Mouse (Mus musculus): Measurements from ENCODE around the gene Srgap2. TPM values are rescaled to one million over a fixed set of nuclear protein-coding genes. Genes with fewer than 3 reads are reported as not detected.
"Not testable (repeated sequence)": the region's sequence is repeated elsewhere in the genome, so short reads cannot be mapped to it uniquely, and the experiment has no call there.

Srgap2 gene
- 100 to 1,000 TPM; 116 to 117 TPM for total RNA-seq (2021)
- long read RNA-seq, experiment 1, partial matches to known transcripts: 22 of 27 reads
- long read RNA-seq, experiment 1, other reads (novel, unspliced or antisense): 3 of 27 reads
- long read RNA-seq, experiment 2, full-length matches to known transcripts: 3 of 37 reads
- long read RNA-seq, experiment 2, partial matches to known transcripts: 19 of 37 reads
- long read RNA-seq, experiment 2, other reads (novel, unspliced or antisense): 15 of 37 reads

DNA sequence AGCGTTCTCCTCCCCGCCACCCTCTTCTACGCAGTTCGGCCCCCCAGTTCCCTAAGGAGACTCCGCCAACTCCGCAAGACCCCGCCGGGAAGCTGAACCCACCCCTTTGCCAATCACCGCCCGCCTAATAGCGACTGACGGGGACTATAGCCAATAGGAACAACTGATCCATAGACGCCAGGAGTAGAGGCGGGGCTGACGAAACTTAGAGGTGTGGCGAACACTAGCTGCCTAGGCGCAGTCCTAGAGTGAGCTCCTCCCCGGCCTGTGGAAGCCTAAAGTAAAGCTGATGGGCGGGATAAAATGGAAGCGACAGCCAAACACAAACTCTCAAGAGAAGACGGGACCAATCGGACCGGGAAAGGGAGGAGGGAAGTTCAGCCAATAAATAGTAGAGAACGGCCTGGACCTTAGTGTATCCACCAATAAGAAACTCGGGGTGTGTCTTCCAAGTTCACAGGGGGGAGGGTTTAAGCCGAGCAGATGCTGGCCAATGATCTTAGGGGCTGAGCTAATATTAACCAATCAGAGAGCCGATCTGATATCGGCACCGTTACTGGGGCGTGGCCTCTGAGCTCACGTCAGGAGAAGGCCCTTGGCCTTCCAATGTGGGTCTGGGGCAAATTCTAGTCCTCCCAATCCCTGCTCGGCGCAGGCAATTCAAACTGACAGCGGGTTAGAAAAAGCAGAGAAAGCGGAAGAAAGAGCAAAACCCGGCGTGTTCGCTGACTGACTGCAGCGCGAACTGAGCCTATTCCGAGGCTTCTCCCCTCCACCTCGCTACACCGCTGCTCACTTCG, at the start of gene Srgap2, which contains the start of gene Fam72a:
Gene Srgap2 (minus strand): TSS at position 72 of the 800 bp plus-strand sequence.
Gene Fam72a (plus strand): TSS at position 623 of the 800 bp plus-strand sequence.
- peak; percentile 99 for DNase-seq (ENCODE audit: low spot score in 2 of 2)

DNA sequence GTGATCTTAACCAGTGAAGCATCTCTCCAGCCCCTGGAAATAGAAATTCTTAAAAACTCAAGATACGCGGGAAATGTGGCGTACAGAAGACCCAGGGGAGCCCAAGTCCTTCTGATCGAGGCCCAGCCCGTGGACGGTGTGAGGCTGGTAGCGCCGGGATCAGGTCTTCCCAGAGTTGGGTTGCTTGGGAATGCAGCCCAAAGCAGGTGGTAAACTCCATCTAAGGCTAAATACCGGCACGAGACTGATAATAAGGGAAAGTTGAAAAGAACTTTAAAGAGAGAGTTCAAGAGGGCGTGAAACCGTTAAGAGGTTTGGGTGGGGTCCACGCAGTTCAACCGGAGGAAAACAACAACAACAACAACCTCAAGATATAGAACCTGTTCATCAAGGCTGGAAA, 46.6 kb upstream of the Srgap2 start:
- DNase-seq (ENCODE audit: low spot score in 2 of 2): no peak

DNA sequence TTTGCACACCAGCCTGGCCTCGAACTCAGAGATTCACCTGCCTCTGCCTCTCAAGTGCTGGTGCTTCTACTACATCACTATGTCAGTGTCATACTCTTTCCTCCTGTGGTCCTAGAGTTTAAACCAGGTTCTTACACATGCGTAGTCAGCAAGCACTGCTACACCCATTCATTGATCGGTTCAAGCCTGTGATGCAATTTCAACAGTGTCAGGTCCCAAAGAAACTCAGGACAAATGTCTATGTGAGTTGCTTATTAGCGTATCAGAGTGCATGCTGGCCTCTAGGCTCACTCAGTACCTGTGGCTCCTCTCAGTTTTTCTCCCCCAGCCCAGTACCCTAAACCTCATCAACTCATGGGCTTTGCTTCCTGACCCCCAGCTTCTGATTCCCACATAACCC, 43.2 kb upstream of the Srgap2 start:
- no peak for DNase-seq (ENCODE audit: low spot score in 2 of 2)

DNA sequence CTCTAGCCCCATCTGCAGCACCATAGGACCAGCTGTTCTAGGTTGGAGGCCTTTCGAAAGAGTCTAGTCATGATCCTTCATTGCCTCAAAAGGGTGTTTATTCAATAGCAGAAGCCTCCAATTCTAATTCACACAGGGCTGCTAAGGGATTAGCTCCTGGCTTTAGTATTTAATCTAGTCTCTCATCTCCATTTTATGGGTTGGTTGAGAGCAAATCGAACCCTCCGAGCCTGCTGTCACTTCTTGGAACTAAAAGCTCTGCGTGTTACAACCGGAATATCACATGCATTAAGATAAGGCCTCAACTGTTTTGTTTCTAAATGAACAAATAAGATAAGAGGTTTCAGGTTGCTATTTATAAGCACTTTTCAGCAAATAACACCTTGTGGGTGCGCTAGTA, 42.6 kb upstream of the Srgap2 start:
- no peak for DNase-seq (ENCODE audit: low spot score in 2 of 2)

DNA sequence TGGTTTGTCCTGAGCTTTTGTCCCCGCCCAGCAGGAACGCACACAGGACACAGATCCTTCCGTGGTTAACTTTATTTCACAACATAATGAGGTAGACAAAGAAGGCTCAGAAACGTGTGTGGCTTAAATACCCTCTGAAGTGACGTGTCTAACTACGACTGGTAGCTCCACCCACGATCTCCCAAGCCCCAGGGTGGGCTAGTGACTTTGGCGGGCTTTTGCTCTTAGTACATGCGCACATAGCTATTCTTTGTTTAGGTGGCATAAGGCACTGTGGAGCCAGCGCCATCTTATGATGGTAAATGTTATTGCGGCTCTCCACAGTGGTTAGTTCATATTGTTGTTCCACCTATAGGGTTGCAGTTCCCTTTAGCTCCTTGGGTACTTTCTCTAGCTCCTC, 38.9 kb upstream of the Srgap2 start:
- not testable (repeated sequence) for DNase-seq (ENCODE audit: low spot score in 2 of 2)

DNA sequence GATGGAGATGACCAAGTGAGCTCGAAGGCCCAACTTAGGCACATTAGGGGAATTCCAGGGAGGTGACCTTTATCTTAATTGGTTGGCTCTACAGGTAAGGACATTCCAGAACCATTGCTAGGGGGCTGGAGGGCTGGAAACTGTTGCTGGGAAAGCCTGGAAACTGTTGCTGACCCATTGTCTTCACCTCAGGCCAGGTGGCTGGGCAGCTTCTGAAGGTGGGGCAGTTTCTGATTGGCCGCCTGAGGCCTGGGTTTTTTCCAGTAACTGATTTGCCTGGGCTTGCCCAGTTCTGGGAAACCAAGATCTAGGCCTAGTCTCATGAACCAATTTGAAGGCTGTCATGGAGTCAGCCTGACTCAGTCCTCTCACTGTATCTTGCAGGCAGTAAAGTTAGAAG, 34.9 kb upstream of the Srgap2 start:
- DNase-seq (ENCODE audit: low spot score in 2 of 2): no peak

DNA sequence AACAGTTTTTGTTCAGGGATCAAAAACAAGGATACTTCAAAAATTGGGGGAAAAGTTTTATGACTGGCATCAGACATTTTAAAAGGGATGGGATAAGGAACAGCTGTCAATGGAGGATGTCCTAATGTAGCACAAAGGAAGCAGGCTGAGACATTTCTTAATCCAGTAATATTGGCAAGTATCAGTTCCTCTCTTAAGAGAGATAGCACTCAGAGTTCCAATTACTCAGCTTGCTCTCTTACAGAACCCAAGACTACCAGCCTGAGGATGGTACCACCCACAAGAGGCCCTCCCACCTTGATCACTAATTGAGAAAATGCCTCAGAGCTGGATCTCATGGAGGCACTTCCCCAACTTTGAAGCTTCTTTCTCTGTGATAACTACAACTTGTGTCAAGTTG, 33.3 kb upstream of the Srgap2 start:
- no peak for DNase-seq (ENCODE audit: low spot score in 2 of 2)

DNA sequence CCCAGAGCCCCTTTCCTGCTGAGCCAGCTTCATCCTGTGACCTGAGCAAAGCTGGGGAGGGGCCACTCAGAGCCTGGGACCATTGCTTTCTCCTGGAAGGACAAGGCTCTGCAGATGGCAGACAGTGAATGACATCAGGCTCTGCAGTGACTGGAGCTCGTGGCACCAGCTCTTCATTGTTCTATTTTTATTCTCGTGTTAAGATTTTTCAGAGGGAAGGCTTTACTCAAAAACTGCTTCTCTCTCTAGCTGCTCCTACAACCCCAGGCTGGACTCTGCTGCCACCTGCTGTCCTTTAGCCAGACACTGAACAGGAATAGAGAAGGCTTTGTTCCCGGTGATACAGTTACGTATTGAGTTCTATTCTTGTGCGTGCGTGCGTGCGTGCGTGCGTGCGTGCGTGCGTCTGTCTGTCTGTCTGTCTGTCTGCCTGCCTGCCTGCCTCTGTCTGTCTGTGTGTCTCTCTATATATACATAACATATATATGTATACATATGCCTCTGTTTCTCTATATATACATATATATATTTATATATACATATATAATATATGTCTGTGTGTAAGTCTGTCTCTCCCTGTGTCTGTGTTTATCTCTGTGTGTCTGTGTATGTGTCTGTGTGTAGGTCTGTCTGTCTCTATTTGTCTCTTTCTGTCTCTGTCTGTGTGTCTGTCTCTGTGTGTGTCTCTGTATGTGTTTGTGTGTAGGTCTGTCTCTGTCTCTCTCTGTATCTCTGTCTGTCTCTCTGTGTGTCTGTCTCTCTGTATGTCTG, 28.1 kb upstream of the Srgap2 start:
- DNase-seq (ENCODE audit: low spot score in 2 of 2): peak; percentile 68 to 83

DNA sequence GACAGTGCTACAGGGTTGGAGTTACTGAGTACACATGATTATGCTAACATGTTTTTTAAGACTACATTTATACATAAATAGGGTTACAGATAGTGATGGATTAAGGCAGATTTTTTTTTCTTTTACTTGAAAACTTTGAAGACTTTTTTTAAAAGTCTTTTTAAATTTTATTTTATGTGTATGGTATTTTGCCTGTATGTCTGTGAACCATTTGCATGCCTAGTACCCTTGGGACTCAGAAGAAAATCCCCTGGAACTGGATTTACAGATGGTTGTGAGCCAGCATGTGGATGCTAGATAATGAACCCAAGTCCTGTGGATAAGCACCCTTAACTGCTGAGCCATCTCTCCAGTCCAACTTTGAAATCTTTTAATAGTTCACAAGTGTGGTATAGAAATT, 26.3 kb upstream of the Srgap2 start:
- DNase-seq (ENCODE audit: low spot score in 2 of 2): no peak

DNA sequence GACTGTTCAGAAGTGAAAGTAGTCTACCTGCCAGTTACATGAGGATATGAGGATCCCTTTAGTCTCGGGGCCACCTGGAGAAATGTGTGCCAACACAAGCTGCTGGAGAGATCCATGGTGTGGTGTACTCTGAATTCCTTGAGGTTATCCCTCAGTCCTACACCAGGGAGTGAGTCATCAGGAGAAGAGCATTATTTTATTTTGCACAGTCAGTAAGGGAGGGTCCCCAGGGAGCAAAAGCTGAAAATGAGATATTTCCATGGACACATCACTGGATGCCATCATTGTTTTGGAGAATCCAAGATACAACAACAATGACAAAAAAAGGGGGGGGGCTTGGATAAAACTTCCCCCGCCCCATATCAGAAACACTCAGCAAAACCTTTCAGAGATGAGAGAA, 24.8 kb upstream of the Srgap2 start:
- no peak for DNase-seq (ENCODE audit: low spot score in 2 of 2)

DNA sequence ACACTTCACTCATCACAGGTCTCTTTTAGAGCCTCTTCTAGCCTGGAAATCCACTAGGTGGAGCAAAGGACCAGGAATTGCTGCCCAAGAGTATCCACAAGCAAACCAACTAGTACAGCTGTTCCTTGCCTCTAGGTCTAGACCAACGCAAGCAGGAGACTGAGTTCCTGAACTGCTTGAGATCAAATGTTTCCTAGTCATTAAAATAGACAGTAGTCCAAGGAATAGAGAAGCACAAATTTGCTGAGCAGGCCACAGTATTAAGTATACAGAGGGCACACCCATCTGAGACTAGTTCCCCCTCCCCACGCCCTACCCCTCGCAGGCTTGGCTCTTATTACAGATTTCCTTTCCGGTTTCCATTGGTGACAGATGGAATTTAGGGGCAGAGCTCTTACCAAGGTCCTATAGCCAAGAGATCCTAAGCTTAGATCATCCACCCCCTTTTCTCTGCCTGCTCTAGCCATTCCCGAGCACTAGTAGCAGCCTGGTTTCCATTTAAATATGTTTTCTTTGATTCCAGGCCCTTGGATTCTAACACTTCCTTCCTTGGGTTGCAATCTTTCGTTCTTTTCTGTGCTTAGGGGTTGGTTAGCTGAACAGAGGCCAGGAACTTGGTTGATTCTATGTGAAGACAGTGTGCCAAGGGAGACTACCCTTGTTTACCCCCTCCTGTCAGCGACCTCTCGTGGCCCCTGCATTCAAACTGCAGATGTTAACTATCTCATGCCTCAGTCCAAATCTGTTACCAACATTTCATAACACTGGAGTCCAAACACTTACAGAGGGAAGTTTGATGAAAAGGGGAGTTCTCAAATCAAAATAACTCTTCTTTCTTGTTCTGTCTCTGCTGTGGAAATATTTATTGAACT, 21.6 kb upstream of the Srgap2 start:
- DNase-seq (ENCODE audit: low spot score in 2 of 2): peak; percentile 14 to 70

DNA sequence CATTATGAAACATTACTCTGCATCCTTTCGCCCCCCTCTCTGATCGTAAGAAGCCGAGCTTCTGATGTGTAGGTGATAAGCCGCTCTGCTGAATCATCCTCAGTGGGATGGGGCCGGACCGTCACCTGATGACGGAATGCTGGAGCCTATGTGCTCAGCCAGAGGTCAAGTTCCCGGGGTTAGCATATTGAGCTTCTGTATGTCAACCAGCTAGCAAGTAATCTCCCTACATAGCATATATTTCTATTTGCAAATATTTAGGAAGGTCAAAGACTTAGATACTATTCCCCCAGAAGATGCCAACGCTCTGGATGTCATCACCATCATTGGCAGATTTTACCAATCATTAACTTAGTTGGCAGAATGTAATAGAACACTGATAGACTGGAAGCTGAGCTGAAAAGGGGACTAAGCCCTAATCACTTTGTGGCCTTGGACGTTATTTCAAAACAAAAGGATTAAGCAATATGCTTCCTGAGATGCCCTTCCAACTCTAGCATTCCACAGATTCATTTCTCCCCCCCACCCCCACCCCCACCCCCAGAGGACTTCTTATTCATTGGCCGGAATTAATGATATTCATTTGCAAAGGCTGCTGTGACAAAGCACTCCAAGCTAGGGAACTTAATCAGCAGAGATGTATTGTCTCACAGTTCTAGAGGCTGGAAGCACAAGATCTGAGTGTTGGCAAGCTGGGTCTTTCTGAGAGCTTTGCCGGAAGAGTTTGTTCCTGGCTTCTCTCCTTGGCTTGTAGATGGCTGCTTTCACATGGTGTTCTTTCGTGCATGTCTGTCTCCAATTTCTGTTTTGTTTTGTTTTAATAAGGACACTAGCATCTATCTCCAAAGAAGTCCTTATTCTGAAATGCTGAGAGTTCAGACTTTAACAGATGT, 19.9 kb upstream of the Srgap2 start:
- peak in 1 of 2 experiments; percentile 42 for DNase-seq (ENCODE audit: low spot score in 2 of 2)

DNA sequence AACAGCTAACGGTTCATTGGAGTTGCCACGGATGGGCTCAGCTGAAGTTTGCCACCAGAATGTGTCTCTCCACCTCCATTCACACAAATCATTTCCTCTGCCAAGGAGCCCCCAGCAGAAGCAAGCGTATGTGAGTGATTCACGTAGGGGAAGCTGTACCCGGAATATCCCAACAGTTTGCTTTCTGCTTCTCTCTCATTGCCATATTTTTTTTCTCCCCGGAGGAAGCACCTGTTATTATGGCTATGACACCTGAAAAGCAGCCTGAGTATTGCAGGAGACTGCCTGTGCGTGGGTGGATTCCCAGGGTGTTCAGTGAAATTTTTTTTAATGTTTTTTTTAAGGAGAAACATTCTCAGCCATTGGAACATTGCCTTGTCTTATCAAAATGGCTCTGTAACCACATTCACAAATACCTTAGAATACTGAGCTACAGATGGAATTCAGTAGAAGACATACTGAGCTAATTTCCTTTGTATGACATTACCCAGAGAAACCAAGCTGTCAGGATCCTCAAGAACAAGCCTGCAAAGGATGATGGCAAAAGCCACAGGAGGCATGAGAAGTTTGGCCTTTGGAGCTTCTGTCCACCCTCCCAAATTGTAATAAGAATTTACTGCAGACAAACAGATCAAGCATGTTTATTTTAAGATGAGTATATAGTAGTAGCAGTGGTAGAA, 16.9 kb upstream of the Srgap2 start:
- no peak for DNase-seq (ENCODE audit: low spot score in 2 of 2)

DNA sequence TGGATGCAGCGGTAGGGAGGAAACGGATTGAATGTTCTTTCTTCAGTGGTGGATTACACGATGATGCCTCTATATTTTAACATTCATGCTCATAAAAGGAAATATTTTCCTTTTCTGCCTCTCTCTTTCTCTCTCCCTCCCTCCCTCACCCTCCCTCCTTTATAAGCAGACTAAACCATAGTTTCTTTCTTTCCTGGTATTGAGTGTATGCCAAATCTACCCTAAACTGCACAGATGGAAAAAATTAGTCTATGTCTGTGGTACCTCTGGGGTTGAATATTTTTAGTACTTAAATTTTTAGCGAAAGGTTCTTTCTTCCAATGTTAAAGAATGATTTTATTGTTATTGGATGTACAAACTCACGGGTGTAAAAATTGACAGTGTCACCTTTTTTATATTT, 14.8 kb upstream of the Srgap2 start:
- no peak for DNase-seq (ENCODE audit: low spot score in 2 of 2)

DNA sequence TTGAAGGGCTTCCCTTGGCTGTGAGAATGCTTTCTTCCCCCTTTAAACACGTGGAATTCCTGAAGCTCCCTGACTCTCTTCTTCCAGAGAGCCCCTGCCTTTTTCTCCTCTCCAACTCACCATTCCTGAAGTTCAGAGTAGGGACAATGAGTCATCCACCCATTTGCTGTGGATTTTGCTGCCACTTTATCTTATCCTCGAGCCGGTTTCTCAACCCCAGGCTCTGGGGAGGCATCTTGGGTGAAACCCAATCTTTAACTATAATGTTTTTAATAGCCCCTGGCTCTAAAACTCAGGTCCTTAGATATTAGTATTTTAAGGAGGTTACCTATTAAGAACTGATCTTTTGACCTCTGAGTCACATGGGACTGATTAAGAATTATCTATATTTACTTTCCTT, 14.3 kb upstream of the Srgap2 start:
- no peak for DNase-seq (ENCODE audit: low spot score in 2 of 2)

DNA sequence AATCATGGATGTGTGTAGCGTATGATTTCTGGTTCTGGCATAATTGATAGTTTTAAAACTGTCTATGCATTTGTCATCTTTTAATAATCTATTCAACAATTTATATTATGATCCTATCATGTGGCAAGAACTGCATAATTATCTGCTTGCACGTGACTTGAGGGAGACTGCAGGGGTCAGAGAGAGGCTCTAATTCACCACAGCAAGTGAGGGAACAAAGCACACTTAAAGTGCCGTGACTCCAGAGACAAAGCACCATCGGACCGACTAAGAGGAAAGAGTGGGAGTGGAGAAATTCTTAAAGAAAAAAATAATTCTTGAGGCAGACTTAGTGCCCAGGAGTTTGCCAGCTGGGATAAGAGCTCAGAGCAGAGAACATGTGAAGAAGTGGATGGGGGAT, 13.6 kb upstream of the Srgap2 start:
- DNase-seq (ENCODE audit: low spot score in 2 of 2): no peak

DNA sequence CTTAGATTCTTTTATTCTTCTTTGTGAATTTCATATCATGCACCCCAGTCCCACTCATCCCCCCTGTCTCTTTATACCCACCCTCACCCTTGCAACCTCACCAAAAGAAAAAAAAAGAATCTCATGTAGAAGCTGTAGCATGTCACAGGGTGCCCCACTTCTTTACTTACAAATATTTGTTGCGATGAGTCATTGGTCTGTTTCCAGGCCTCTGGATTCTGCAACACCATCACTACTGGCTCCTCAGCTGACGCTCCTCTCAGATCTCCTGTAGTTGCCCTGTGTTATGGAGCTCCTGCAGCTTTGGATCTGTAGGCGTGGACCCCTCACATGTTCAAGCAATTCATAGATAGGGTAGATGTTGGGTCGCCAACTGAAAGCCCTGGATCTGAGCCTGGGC, 12.6 kb upstream of the Srgap2 start:
- no peak for DNase-seq (ENCODE audit: low spot score in 2 of 2)

DNA sequence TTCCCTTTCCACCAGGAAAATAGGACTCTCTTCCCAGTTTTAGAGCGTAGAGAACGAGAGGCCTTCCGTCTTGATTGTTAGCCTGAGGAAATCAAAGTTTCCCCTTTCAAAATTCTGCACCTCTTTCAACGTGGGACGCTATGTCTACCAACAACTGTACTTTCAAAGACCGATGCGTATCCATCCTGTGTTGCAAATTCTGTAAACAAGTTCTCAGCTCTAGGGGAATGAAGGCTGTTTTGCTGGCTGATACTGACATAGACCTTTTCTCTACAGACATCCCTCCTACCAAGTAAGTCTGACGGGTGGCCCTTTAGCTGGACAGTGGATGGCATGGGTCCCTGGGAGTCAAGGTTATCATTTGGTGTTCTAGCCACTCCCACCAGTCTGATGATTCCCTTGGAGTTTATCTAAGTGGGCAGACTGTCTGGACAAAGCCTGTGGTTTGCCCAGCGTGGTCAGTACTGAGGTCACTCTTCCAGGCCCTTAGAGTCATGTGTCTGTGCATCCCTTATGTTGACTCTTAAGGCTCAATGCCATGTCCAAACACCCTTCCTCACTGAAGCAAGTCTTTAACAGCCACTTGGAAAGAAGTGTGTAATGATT, 1.5 kb upstream of the Srgap2 start:
- DNase-seq (ENCODE audit: low spot score in 2 of 2): no peak

DNA sequence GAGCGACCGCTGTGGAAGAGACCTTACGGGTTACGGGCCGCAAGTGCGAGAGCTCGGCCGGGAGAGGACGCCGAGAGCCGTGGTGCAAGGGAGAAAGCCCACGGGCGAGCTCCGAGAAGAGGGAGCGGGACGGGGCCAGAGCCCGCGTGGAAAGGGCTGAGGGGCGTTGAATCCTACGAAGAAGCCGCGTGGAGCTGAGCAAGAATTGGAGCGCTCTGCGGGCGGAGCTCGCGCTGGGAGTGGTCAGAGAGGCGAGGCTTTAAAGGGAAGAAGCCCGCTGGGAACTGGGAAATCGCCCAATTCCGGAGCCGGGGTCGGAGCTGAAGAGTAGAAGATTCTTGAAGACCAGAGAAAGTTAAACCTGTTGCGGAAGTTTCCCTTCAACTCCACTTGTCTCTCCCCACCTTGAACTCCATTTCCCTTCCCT, 942 bp upstream of the Srgap2 start:
- DNase-seq (ENCODE audit: low spot score in 2 of 2): peak in 1 of 2 experiments; percentile 61
